Mouse (Mus musculus) C2C12 (cell line): Measurements from ENCODE around the gene Il1a.

ENCODE experiments used
- CTCF ChIP-seq: IDR thresholded peaks from one replicate; pipeline ENCODE4 v1.5.1; 2011; ENCODE audit not compliant: control insufficient read depth, insufficient read depth, insufficient read length
- MAX ChIP-seq: IDR thresholded peaks from one replicate; pipeline ENCODE4 v1.6.1; 2011; ENCODE audit warnings: mild to moderate bottlenecking, control low read depth
- MYOD1 ChIP-seq: IDR thresholded peaks from one replicate; pipeline ENCODE4 v1.6.1; 2011; ENCODE audit warnings: low read depth; ENCODE audit not compliant: control insufficient read depth, insufficient read length
- MYOG ChIP-seq: IDR thresholded peaks from one replicate; pipeline ENCODE4 v1.6.1; 2011; ENCODE audit not compliant: control insufficient read depth, insufficient read length; ENCODE audit errors: extremely low read depth
- USF1 ChIP-seq: IDR thresholded peaks from one replicate; pipeline ENCODE4 v1.6.1; 2011; ENCODE audit warnings: low read depth, mild to moderate bottlenecking, control low read depth, moderate library complexity

- no peak for TF ChIP-seq CTCF
- TF ChIP-seq MAX: no peak
- TF ChIP-seq MYOD1: no peak
- TF ChIP-seq MYOG: no peak
- TF ChIP-seq USF1: no peak
These were observed 20.3 kb upstream of the Il1a start for GRCm38 (mm10) chr2:129330024-129330423.
